Mouse (Mus musculus): ENCODE results near the gene Hoxb3. TPM values are rescaled to one million over a fixed set of nuclear protein-coding genes. Genes with fewer than 3 reads are reported as not detected.
A peak's percentile ranks its signal among the peaks of the same experiment; 100 is the strongest.

Hoxb3 gene
- polyA plus RNA-seq, 1 experiment: 5.6 TPM

DNA sequence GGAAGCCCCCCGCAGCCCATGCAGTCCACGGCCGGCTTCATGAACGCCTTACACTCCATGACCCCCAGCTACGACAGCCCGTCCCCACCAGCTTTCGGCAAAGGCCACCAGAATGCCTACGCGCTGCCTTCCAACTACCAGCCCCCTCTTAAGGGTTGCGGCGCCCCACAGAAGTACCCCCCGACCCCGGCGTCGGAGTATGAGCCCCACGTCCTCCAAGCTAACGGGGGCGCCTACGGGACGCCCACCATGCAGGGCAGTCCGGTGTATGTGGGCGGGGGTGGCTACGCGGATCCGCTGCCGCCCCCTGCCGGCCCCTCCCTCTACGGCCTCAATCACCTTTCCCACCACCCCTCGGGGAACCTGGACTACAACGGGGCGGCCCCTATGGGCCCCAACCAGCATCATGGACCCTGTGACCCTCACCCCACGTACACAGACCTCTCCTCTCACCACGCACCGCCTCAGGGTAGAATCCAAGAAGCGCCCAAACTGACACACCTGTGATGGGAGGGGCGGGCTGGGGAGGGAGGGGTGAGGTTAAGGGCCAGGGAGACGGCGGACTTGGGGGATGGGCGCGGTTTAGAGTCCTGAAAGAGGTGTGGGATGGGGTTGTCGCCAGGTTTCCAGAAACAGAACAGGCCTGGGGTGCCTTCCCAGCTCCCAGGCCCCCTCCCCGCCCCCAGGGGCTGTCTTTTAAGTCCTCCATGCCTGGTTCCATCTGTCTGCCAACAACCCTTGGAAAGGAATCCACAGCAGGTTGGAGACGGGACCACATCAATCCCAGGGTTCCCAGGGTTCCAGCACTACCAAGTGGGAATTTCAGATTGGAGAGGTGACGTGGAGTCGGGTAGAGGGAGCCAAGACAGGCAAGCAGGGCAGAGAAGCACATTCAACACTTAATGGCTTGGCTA, 23.0 kb downstream of the Hoxb3 start:
- Histone ChIP-seq H3K27me3 (ENCODE audit: control insufficient read depth, insufficient read depth, low read length) (peaks cover 18% of the 10 kb centered on the region), H3K4me1 (ENCODE audit: control insufficient read depth, insufficient read depth, low read length) (peaks cover 20% of the 10 kb centered on the region), H3K36me3 (ENCODE audit: control insufficient read depth, insufficient read depth, low read length) (no peaks in the 10 kb centered on the region), H3K27ac (ENCODE audit: control insufficient read depth, insufficient read depth, low read depth, low read length) (no peak overlapping the region), H3K4me3 (ENCODE audit: control insufficient read depth, low read depth, low read length) (peak overlapping the region; percentile 0)
- TF ChIP-seq POLR2A (IDR thresholded peaks at IDR 0.05; ENCODE audit: control insufficient read depth, low read depth, low read length) (no peak), CTCF (IDR thresholded peaks at IDR 0.05; ENCODE audit: control insufficient read depth, insufficient read depth, insufficient replicate concordance, low read depth, low read length) (no peak)

DNA sequence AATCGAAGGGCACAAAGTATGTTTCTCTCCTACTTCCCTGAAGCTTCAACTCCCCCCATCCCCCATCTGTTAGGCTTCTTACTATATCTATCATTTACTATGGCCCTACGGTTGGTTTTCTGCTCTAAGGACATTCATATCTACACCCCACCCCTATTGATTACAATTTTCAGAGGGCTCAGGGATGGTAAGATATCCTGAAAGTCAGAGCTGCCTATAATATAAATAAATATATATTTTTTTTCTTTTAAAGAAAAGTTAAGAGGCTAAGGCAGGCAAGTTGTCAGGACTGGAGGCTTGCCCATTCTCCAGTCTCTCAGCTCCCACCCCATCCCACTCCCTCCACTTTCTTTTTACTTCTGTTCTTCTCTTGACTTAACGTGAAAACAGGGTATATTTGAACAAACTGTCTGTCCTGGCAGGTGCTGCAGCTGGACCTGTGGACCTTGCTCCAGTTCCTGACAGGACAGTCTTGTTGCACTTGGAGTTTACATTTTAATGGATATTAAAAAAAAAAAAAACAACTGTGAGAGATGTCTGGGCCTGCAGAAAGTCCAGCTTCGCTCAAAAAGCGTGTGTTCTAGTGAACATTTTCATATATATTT, 23.9 kb downstream of the Hoxb3 start:
- peaks cover 14% of the 10 kb centered on the region for H3K4me1 ChIP-seq (ENCODE audit: control insufficient read depth, insufficient read depth, low read length)
- H3K27me3 ChIP-seq (ENCODE audit: control insufficient read depth, insufficient read depth, low read length): peaks cover 15% of the 10 kb centered on the region
- TF ChIP-seq CTCF (IDR thresholded peaks at IDR 0.05; ENCODE audit: control insufficient read depth, insufficient read depth, insufficient replicate concordance, low read depth, low read length): no peak
- TF ChIP-seq POLR2A (IDR thresholded peaks at IDR 0.05; ENCODE audit: control insufficient read depth, low read depth, low read length): no peak
- no peaks in the 10 kb centered on the region for H3K36me3 ChIP-seq (ENCODE audit: control insufficient read depth, insufficient read depth, low read length)
- no peak overlapping the region for H3K27ac ChIP-seq (ENCODE audit: control insufficient read depth, insufficient read depth, low read depth, low read length)
- no peak overlapping the region for H3K4me3 ChIP-seq (ENCODE audit: control insufficient read depth, low read depth, low read length)

DNA sequence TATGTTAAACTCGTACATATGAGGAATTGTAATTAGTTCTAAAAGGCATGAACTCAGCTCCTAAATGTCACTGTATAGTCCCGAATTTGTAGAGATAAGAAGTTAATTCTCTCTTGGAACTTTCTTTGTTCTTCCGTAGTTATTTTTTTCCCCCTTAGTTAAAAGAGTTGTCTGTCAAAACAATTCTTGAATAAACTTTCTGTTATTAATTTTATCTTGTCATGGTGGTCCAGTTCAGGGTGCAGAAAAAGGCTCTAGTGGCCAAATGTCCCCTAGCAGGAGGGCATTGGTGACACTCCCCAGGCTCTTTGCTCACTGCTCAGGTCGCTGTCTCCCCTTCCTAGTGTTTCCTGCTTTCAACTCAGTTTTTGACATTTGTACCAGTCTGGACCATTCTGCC, 24.6 kb downstream of the Hoxb3 start:
- no peak overlapping the region for H3K4me3 ChIP-seq (ENCODE audit: control insufficient read depth, low read depth, low read length)
- peaks cover 19% of the 10 kb centered on the region for H3K27me3 ChIP-seq (ENCODE audit: control insufficient read depth, insufficient read depth, low read length)
- peaks cover 14% of the 10 kb centered on the region for H3K4me1 ChIP-seq (ENCODE audit: control insufficient read depth, insufficient read depth, low read length)
- H3K27ac ChIP-seq (ENCODE audit: control insufficient read depth, insufficient read depth, low read depth, low read length): no peak overlapping the region
- no peak for TF ChIP-seq CTCF (IDR thresholded peaks at IDR 0.05; ENCODE audit: control insufficient read depth, insufficient read depth, insufficient replicate concordance, low read depth, low read length)
- H3K36me3 ChIP-seq (ENCODE audit: control insufficient read depth, insufficient read depth, low read length): no peaks in the 10 kb centered on the region

DNA sequence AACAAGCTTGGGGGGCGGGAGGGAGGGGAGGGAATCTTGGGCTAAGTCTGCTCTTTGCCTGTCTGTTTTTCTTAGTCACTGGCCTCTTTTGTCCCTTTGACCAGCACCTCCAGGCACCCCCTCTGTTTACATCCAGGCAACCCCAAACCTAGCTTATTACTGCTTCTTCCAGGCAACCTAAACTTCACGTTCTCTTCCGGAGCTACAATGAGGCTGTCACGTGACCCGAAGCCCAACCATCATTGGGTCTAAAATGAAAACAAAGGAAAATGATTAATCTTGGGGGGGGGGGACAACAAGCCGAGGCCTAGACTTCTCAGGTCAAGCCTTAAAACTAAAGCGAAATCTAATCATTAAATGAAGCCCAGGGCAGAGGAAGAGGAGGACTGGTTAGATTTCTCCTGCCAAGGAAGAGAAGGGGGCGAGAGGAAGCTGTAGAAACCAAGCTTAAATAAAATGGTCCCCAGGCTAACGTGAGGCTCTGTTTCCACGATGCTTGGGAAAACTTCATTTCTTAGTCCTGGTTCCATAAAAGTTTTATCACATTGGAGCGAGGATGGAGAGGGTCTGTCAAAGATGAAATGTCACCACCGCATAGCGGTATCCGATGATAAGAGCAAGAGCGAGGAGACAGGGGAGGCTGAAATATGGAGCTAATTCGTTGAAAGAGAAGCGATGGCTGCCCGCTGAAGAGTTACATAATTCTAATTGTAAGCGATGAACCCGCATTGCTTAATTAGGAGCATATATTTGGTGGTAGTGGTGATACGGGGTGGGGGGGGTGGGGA, 25.2 kb downstream of the Hoxb3 start:
- no peak overlapping the region for H3K4me3 ChIP-seq (ENCODE audit: control insufficient read depth, low read depth, low read length)
- peaks cover 19% of the 10 kb centered on the region for H3K27me3 ChIP-seq (ENCODE audit: control insufficient read depth, insufficient read depth, low read length)
- no peak for TF ChIP-seq CTCF (IDR thresholded peaks at IDR 0.05; ENCODE audit: control insufficient read depth, insufficient read depth, insufficient replicate concordance, low read depth, low read length)
- TF ChIP-seq POLR2A (IDR thresholded peaks at IDR 0.05; ENCODE audit: control insufficient read depth, low read depth, low read length): no peak
- H3K36me3 ChIP-seq (ENCODE audit: control insufficient read depth, insufficient read depth, low read length): no peaks in the 10 kb centered on the region
- H3K27ac ChIP-seq (ENCODE audit: control insufficient read depth, insufficient read depth, low read depth, low read length): no peak overlapping the region
- H3K4me1 ChIP-seq (ENCODE audit: control insufficient read depth, insufficient read depth, low read length): peaks cover 14% of the 10 kb centered on the region

DNA sequence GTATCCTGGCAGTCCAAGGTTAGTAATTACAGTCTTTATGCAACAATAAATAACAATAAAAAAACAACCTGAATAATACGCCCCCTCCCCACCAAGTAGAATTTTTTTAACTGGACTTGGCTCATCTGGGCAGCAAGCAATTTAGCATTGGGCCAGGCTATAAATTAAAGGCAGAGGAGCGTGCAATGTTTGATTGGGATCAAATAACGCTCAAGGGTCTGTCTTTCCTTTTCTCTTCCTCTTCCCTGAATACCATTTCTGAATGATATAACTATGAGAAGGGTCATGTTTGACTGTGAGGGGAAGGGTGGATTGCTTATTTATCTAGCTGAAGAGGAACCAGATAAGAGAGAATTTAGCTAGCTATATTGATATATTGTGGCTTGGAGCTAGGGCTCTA, 25.9 kb downstream of the Hoxb3 start:
- Histone ChIP-seq H3K27ac (ENCODE audit: control insufficient read depth, insufficient read depth, low read depth, low read length) (no peak overlapping the region), H3K27me3 (ENCODE audit: control insufficient read depth, insufficient read depth, low read length) (peaks cover 16% of the 10 kb centered on the region), H3K36me3 (ENCODE audit: control insufficient read depth, insufficient read depth, low read length) (no peaks in the 10 kb centered on the region), H3K4me1 (ENCODE audit: control insufficient read depth, insufficient read depth, low read length) (peaks cover 14% of the 10 kb centered on the region), H3K4me3 (ENCODE audit: control insufficient read depth, low read depth, low read length) (no peak overlapping the region)
- TF ChIP-seq CTCF (IDR thresholded peaks at IDR 0.05; ENCODE audit: control insufficient read depth, insufficient read depth, insufficient replicate concordance, low read depth, low read length) (no peak), POLR2A (IDR thresholded peaks at IDR 0.05; ENCODE audit: control insufficient read depth, low read depth, low read length) (no peak)

DNA sequence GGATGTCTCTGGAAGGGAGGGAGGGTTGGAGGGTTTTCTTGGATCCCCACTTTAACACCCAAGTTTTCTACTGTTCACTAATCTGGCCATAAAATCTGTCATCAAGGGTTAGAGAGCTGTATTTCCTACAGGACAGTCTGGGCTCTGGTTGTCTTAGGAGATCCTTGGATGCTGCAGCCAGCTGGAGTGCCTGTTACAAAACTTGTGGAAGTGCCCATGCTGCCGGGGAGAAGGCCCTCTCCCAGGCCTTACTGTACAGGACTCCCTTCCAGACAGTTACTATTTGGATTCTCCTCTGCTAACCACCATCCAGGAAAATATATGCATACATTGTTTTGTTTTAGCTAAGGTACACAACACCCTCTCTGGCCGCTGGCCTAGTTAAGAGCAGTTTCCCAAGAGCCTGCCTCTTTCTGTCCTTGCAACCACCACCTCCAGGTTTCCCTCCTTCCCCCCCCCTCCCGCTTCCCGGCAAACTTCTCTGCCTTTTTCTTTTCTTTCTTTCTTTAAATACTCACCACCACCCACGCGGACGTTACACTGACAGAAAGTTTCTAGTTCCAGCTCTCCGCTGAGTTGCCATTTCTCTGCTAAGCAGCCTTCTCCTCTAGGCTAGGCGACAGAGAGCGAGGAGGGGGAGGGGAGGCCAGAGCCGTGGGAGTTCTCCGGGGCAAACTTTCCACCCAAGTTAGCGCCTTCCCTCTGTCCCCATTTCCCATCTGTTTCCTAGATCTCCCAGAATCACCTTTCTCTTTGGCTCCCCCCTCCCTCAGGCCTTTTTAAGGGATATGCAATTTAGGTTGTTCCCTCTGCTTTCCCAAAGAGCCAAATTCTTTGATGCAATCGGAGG, 26.6 kb downstream of the Hoxb3 start:
- H3K4me3 ChIP-seq (ENCODE audit: control insufficient read depth, low read depth, low read length): no peak overlapping the region
- H3K4me1 ChIP-seq (ENCODE audit: control insufficient read depth, insufficient read depth, low read length): peaks cover 9% of the 10 kb centered on the region
- no peak for TF ChIP-seq CTCF (IDR thresholded peaks at IDR 0.05; ENCODE audit: control insufficient read depth, insufficient read depth, insufficient replicate concordance, low read depth, low read length)
- TF ChIP-seq POLR2A (IDR thresholded peaks at IDR 0.05; ENCODE audit: control insufficient read depth, low read depth, low read length): no peak
- H3K27me3 ChIP-seq (ENCODE audit: control insufficient read depth, insufficient read depth, low read length): peaks cover 9% of the 10 kb centered on the region
- no peak overlapping the region for H3K27ac ChIP-seq (ENCODE audit: control insufficient read depth, insufficient read depth, low read depth, low read length)
- H3K36me3 ChIP-seq (ENCODE audit: control insufficient read depth, insufficient read depth, low read length): no peaks in the 10 kb centered on the region
